Mouse (Mus musculus): ENCODE data around the gene Gm42791.

- no peak for TF ChIP-seq CTCF (IDR thresholded peaks at IDR 0.05; ENCODE audit: low read depth, low read length)
- TF ChIP-seq POLR2A (IDR thresholded peaks at IDR 0.05; ENCODE audit: extremely low read depth, insufficient read depth, low read length), result no peak
Measured at GRCm38 (mm10) chr5:148924051-148924450, 70.9 kb downstream of the Gm42791 start.

Data from liver, adult 2 months (tissue).